Mouse (Mus musculus) embryonic facial prominence, embryonic 14.5 days (tissue): ENCODE results near the gene Eva1c. TPM values are rescaled to one million over a fixed set of nuclear protein-coding genes. Genes with fewer than 3 reads are reported as not detected.

ENCODE experiments used
- ATAC-seq: fragments of 200-750 bp; cut with Nextera tagmentation; 2 replicates; pipeline ENCODE4 v1.8.0; 2017; ENCODE audit warnings: low read depth, moderate number of reproducible peaks, moderate TSS enrichment
- DNase-seq: peaks from one replicate; pipeline ENCODE4 v3.0.0-alpha.2; 2015; ENCODE audit warnings: low spot score
- H3K27ac ChIP-seq: fragments of 300-500 bp; sonication (generic); replicated peaks from 2 replicates; pipeline ENCODE4 v1.5.1; 2014; ENCODE audit warnings: low read depth, mild to moderate bottlenecking, low read length, moderate library complexity
- H3K27me3 ChIP-seq: fragments of 300-500 bp; sonication (generic); replicated peaks from 2 replicates; pipeline ENCODE4 v1.6.1; 2014; ENCODE audit warnings: low read length; ENCODE audit not compliant: control insufficient read depth, insufficient read depth
- H3K36me3 ChIP-seq: fragments of 300-500 bp; sonication (generic); 2 replicates; pipeline ENCODE4 v1.6.1; 2014; ENCODE audit warnings: low read length, mixed read lengths; ENCODE audit not compliant: control insufficient read depth, insufficient read depth
- H3K4me1 ChIP-seq: fragments of 300-500 bp; sonication (generic); 2 replicates; pipeline ENCODE4 v1.6.1; 2014; ENCODE audit warnings: antibody characterized with exemption, low read length; ENCODE audit not compliant: control insufficient read depth, insufficient read depth
- H3K4me2 ChIP-seq: fragments of 300-500 bp; sonication (generic); 2 replicates; pipeline ENCODE4 v1.6.1; 2014; ENCODE audit warnings: low read depth, mild to moderate bottlenecking, low read length, moderate library complexity, mixed read lengths
- H3K4me3 ChIP-seq: fragments of 300-500 bp; sonication (generic); 2 replicates; pipeline ENCODE4 v1.5.1; 2014; ENCODE audit warnings: low read depth, mild to moderate bottlenecking, low read length
- H3K9ac ChIP-seq: fragments of 300-500 bp; sonication (generic); 2 replicates; pipeline ENCODE4 v1.6.1; 2014; ENCODE audit warnings: low read depth, mild to moderate bottlenecking, low read length, moderate library complexity, mixed read lengths
- H3K9me3 ChIP-seq: fragments of 300-500 bp; sonication (generic); 2 replicates; pipeline ENCODE4 v1.6.1; 2016; ENCODE audit warnings: low read length; ENCODE audit not compliant: control insufficient read depth
- WGBS: fragments of 180-500 bp; shearing (Covaris S2); extraction: QIAGEN DNeasy Blood & Tissue Kit; methylation state at CpG from one replicate; pipeline ENCODE4 v1.1.7; 2014; 5-methylcytosine and 5-hydroxymethylcytosine counted together
- polyA plus RNA-seq: library from polyadenylated mRNA; unstranded; fragments of >200 nt; fragmentation: Nextera tagmentation; extraction: Ambion mirVana; gene quantifications from 2 replicates; pipeline ENCODE4 v1.2.1, GENCODE M21; 2014

Gene Eva1c
- polyA plus RNA-seq, 1 experiment from 2014 or later, result 4.5 TPM

DNA sequence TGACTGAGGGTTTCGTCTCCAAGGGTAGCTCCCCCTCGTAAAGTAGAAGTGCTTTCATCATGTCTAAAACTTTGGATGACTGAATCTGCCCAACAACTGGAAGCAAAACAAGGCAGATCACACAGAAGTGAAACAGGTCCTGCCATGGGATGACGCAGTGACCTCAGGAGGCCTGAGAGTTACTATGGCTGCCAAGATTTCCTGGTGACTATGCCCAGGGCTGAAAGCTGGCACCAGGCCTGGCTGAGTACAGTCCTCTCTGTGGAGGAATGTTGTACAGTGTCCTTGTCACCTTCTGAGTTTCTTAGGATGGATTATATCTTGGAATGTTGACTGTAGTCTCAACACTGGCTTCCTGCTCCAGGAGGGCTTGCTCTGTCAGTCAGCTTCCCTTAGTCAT is 71.1 kb downstream of the Eva1c start:
- no peak for ATAC-seq
- Histone ChIP-seq H3K27ac (no peak overlapping the region), H3K36me3 (no peaks in the 10 kb centered on the region), H3K4me3 (no peak overlapping the region), H3K9me3 (no peaks in the 10 kb centered on the region), H3K9ac (no peak overlapping the region), H3K27me3 (no peaks in the 10 kb centered on the region), H3K4me1 (peaks cover 7% of the 10 kb centered on the region; the same call in 1 of the 2 replicates), H3K4me2 (no peak overlapping the region)
- DNase-seq, result no peak
- 94% methylated on average over 3 of the region's 3 CpGs for WGBS

- Histone ChIP-seq H3K9me3 (no peaks in the 10 kb centered on the region), H3K4me1 (peaks cover 4% of the 10 kb centered on the region), H3K27ac (no peak overlapping the region), H3K9ac (no peak overlapping the region), H3K27me3 (no peaks in the 10 kb centered on the region), H3K4me2 (no peak overlapping the region), H3K36me3 (no peaks in the 10 kb centered on the region), H3K4me3 (no peak overlapping the region)
- no peak for DNase-seq
- 52% methylated on average over 12 of the region's 12 CpGs for WGBS
- no peak for ATAC-seq
Observed at GRCm38 (mm10) chr16:90899498-90899897, 73.0 kb downstream of the Eva1c start.

DNA sequence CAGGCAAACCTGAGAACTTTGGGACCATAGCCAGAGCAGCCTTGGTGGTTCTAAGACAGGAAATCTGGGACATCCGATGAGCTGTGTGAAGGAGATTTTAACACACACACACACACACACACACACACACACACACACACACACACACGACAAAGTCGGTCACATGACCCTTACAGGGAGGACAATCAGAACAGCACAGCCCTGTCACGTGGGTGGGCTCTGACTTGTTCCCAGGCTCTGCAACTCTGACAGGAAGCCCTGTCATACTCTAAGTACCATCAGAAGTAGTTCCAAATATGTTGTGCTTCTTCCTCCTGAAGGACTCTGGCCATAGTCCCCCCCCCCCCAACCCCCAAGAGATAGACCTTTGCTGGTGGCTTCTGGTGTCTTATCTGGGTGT is 74.8 kb downstream of the Eva1c start:
- Histone ChIP-seq H3K9ac (no peak overlapping the region), H3K4me2 (no peak overlapping the region), H3K9me3 (no peaks in the 10 kb centered on the region), H3K27ac (no peak overlapping the region), H3K4me1 (peaks cover 4% of the 10 kb centered on the region), H3K27me3 (no peaks in the 10 kb centered on the region), H3K4me3 (no peak overlapping the region), H3K36me3 (no peaks in the 10 kb centered on the region)
- ATAC-seq (no peak), DNase-seq (no peak)
- 41% methylated on average over 3 of the region's 4 CpGs for WGBS

- H3K27ac ChIP-seq, result no peak overlapping the region
- no peak overlapping the region for H3K4me2 ChIP-seq
- H3K9me3 ChIP-seq, result no peaks in the 10 kb centered on the region
- ATAC-seq, result peak; percentile 44
- H3K36me3 ChIP-seq, result no peaks in the 10 kb centered on the region
- peaks cover 4% of the 10 kb centered on the region for H3K4me1 ChIP-seq
- no peak overlapping the region for H3K4me3 ChIP-seq
- H3K27me3 ChIP-seq, result no peaks in the 10 kb centered on the region
- peak; percentile 56 for DNase-seq
- no peak overlapping the region for H3K9ac ChIP-seq
- WGBS, result 21% methylated on average over 5 of the region's 5 CpGs
Observed at GRCm38 (mm10) chr16:90903300-90903699, 76.8 kb downstream of the Eva1c start.

- 66% methylated on average over 7 of the region's 7 CpGs for WGBS
- ATAC-seq (no peak), DNase-seq (no peak)
- Histone ChIP-seq H3K36me3 (no peaks in the 10 kb centered on the region), H3K4me1 (peaks cover 4% of the 10 kb centered on the region), H3K4me2 (no peak overlapping the region), H3K27me3 (no peaks in the 10 kb centered on the region), H3K4me3 (no peak overlapping the region), H3K27ac (no peak overlapping the region), H3K9me3 (no peaks in the 10 kb centered on the region), H3K9ac (no peak overlapping the region)
Observed at GRCm38 (mm10) chr16:90907250-90907649, 80.7 kb downstream of the Eva1c start.

DNA sequence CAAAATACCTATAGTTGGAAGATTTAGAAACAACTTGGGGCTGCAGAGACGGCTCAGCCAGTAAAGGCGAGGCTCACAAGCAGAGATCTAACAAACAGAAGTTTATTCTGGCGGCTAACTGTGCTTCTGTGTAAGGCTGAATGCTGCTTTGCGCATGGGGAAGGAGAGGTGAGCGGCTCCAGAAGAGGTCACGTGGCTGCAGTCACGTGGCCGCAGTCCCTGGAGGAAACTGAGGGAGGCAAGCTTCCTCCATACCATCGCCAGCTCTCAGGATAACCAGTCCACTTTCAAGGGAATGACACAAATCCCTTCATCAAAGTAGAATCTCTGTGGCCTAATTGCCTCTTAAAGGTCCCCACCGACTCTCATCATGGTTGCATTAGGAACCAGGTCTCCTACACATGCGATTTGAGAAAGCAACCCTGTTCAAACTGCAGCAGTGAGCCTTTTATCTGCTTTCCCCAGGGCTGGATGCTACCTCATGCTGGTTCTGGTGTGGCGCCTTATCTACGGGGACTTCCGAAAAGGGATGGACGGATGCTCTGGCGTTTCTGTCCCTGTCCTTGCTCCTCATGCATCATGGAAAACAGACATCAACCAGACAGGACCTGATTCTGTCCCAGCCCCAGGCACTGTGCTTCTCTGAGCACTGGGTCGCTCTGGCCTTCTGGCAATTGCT is 84.5 kb downstream of the Eva1c start:
- ATAC-seq (no peak), DNase-seq (no peak)
- H3K9me3 ChIP-seq, result no peaks in the 10 kb centered on the region
- H3K4me2 ChIP-seq, result no peak overlapping the region
- no peaks in the 10 kb centered on the region for H3K4me1 ChIP-seq
- WGBS, result 79% methylated on average over 17 of the region's 17 CpGs
- no peaks in the 10 kb centered on the region for H3K27me3 ChIP-seq
- H3K9ac ChIP-seq, result no peak overlapping the region
- H3K36me3 ChIP-seq, result no peaks in the 10 kb centered on the region
- no peak overlapping the region for H3K4me3 ChIP-seq
- no peak overlapping the region for H3K27ac ChIP-seq

- ATAC-seq (no peak), DNase-seq (no peak)
- Histone ChIP-seq H3K4me1 (no peaks in the 10 kb centered on the region), H3K36me3 (no peaks in the 10 kb centered on the region), H3K4me2 (no peak overlapping the region), H3K27ac (no peak overlapping the region), H3K9ac (no peak overlapping the region), H3K4me3 (no peak overlapping the region), H3K27me3 (no peaks in the 10 kb centered on the region), H3K9me3 (no peaks in the 10 kb centered on the region)
- WGBS, result 91% methylated on average over 13 of the region's 13 CpGs
Observed at GRCm38 (mm10) chr16:90911766-90912165, 85.2 kb downstream of the Eva1c start.

- ATAC-seq (0 out of 2 replicates have a peak, but pooled peaks have one; percentile 6), DNase-seq (peak; percentile 35)
- H3K4me2 ChIP-seq, result no peak overlapping the region
- no peaks in the 10 kb centered on the region for H3K27me3 ChIP-seq
- H3K9ac ChIP-seq, result no peak overlapping the region
- H3K27ac ChIP-seq, result no peak overlapping the region
- no peaks in the 10 kb centered on the region for H3K9me3 ChIP-seq
- no peaks in the 10 kb centered on the region for H3K4me1 ChIP-seq
- 31% methylated on average over 12 of the region's 12 CpGs for WGBS
- H3K4me3 ChIP-seq, result no peak overlapping the region
- no peaks in the 10 kb centered on the region for H3K36me3 ChIP-seq
Observed at GRCm38 (mm10) chr16:90916040-90916481, 89.5 kb downstream of the Eva1c start.

- H3K9ac ChIP-seq, result no peak overlapping the region
- WGBS, result 62% methylated on average over 8 of the region's 8 CpGs
- no peak for ATAC-seq
- H3K4me2 ChIP-seq, result no peak overlapping the region
- H3K9me3 ChIP-seq, result no peaks in the 10 kb centered on the region
- no peak for DNase-seq
- H3K27ac ChIP-seq, result no peak overlapping the region
- H3K36me3 ChIP-seq, result no peaks in the 10 kb centered on the region
- H3K27me3 ChIP-seq, result no peaks in the 10 kb centered on the region
- no peaks in the 10 kb centered on the region for H3K4me1 ChIP-seq
- H3K4me3 ChIP-seq, result no peak overlapping the region
Observed at GRCm38 (mm10) chr16:90917156-90917555, 90.6 kb downstream of the Eva1c start.
